Mouse (Mus musculus) testis, postnatal 10 days (tissue): ENCODE measurements around the gene Pik3cb.
A peak's percentile ranks its signal among the peaks of the same experiment; 100 is the strongest.

Experiments used
- DNase-seq: peaks from one replicate; pipeline ENCODE4 v3.0.0; 2021; ENCODE audit warnings: low spot score

Pik3cb gene

DNA sequence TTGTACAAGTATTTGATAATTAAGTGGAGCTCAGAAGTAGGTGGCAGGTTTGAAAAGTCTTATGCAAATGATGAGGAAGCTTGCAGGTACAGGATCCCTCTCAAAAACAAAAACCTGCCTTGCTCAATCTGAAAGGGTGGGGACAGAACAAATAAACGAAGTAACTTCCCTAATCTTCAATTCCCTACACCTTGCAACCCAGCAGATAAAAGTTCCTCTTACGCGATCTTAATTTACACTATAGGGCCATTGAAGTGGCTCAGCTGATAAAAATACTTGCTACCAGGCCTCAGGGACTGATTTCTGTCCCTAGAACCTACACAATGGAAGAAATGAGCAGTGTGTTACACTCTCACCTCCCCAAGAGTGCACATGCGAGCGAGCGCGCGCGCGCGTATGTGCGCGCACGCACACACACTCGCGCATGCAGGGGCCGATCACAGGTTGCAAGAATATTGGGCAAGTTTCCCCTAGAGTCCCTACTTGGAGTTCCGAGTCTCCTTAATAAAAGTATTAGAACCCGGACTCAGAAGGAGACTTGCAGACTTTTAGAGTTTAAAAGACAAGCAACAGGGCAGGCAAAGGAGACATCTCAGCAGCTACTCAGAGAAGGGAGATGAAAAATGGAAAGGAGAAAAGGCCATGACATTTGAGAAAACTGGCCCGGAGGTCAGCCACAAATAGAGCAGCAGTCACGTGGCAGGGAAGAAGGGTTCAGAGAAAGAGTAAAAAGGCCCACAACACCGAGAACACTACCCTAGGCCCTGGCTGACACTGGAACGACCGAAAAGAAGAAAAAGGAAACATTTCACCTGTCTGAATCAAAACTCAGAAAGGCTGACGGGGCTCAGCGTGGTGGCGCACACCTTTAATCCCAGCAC lies 6.7 kb upstream of the Pik3cb start:
- no peak for DNase-seq

DNA sequence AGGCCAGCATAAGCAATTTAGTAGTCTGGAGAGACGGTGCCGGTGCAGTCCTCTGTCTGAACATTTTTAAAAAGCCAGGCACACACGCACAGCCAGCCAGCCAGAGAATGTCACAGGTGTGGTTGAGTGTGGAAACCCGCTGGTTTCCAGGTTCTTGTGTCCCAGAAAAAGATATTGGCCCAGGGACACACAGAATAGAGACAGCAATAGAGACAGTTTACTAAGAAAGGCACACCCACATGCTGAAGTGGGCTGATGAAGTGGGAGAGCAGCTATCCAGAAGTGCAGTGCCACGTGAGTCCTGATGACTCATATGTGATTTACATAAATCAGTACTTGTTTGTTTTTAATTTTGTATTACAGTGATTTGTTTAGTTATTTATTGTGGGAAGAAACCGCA lies 5.3 kb upstream of the Pik3cb start:
- no peak for DNase-seq

DNA sequence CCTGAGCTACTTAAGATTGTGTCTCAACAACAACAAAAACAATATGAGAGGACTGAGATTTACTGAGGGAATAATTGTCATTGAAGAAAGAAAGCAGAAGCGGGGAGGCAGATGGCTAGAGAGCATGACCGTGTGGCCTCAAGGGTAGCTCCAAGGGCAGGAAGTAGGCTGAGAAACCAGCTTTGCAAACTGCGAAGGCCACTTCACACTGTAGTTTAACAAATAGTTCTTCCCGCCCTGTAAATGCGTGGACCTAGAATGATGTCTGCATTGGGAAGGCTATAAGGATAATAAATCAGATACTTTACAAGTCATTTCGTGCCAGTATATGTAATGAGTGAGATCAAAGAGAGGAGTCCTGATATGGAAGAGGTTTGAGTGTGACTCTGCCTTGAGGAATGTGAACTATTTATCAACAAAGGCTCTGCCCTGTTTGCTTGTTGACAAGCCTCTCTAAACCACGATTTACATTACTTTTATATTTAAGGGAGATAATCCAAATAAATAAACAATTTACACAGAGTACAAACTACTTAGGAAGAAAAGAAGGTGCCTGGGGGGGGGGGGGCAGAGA lies 4.1 kb upstream of the Pik3cb start:
- DNase-seq = no peak

DNA sequence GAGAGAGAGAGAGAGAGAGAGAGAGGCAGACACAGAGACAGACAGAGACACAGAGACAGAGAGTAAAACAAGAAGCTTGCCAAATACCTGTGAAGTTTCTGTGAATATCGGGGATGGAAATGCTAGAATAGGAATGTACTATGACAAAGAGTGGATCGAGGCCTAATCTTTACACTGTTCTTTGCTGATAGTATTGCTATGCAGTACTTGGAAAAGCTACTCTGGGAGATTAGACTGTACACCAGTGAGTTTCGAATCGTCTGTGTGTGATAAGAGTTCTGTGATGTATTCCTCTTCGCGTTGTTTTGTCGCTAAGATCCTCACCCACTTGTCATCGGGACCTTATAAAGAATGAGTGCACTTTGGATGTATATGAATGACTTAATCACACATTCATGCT lies 1.2 kb upstream of the Pik3cb start:
- DNase-seq = no peak

DNA sequence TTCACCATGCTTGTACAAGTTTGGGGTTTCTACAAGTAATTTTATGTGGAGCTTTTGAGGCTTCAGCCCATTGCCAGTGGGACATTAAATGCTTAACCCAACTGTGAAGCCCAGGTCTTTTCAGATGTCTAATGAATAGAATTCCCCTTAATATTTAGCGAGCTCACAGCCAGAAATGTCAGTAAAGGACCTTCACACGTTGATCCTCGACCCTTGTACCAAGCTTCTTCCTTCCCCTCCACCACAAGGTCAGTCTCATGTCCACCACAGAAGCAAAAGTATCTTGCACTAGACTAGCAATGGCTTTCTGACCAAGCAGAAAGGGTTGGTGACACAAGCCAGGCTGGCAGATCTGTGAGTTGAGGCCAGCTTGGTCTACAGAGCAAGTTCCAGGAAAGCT lies 750 bp upstream of the Pik3cb start:
- no peak for DNase-seq

DNA sequence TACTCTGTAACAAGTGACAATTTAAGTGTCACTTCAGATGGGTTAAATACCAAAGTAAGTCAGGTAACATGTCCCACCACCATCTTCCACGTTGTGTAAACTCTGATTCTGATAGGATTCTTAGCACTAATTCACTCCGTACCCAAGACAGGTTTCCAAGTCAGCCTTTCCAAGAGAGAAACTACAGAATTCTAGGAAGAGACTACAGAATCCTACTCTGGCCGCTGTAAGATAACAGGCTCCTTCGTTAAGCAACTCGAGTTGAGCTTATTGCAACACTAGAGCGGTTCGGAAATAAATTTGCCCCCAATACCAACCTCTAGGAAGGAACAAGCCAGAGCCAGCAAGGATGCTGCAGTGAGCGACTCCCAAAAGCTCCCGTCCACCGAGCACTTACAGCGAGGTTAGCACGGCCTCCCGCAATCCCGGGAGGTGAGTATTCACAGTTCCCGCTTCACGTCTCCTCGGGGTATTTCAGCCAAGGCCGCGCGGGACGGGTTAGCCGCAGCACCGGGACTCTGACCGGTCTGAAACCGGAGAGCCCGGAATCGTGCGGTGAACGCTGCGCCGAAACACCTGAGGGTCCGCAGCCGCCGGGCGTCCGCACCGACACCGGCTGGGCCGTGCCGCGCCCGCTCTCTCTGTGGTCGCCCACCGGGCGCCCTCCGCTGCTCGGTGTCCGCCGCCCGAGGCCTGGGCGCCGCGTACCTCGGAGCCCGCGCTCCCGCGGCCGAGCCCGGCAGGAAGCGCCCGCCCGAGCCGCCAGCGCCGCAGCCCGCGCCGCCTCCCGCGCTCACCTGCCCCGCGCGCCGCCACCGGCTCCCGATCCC lies 1.0 kb downstream of the Pik3cb start:
- peak; percentile 61 for DNase-seq

DNA sequence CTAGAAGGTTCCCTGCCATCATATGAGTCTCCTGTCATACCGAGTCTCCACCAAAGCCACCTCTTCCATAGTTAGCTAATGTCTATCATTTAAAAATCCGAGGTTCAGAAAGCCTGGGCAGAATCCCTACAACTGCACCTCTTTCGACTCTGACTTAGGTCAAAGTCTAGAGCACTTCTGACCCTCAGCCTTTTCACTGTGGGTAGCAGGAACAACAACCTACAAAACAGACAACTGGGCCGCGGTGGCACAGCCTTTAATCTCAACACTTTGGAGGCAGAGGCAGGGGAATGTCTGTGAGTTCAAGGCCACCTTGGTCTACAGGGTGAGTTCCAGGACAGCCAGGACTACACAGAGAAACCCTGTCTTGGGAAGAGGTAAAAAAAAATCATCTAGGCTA lies 3.1 kb downstream of the Pik3cb start:
- DNase-seq = no peak

DNA sequence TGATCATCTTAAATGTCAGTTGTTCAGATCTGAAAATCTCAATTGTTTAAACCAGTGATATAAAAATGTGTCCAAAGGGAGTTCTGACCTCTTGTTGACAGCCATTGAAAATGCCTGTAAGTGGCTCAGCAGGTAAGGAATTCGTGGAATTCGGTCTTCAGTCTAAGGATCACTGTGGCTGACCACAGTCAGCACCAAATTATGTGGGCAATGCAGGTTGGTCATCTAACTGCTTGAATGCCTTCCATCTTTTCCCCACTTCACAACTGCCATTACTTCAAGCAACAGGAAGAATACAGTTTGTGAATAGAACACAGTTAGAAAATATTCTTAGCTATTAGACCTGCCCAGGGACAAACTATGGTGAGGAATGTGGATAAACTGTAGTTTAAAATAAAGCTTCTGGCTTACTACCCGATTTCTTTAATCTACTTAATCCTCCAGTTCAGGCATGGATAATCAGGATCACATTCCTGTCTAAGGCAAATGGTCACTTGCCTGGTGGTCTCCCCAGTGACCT lies 8.4 kb downstream of the Pik3cb start:
- DNase-seq = no peak

DNA sequence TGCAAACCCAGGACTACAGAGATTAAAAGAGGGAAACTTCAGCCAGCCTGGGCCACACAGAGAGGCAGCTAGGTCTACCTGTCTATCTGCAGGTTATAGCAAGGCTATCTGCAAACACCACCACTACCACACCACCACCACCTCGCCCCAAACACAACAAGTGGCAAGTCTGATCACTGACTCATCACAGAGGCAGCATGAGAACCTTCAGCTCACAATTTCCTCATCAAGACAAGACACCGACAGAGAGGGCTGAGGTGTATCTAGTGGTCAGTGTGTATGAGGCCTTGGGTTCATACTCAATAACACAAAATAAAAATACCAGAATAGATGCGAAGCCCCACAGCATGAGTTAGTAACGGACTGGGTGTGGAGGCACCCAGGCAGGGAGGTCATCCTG lies 9.3 kb downstream of the Pik3cb start:
- no peak for DNase-seq

DNA sequence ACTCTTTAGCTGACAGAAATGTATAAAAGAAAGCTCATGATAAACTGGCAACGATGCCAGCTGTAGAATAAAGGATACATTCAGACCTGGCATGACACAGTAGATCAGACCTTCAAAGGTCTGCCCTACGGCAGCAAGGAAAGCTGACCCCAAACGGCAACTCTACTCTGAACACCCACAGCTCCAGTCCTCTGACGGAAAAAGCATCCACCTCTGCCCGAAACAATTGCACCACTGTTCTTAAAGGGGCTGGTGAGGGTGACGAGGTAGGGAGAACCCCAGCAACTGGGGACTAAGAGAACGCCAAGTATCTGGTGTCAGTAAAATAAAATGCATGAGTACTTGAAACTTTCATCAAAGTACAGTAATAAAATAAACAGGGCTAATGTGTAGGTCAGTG lies 12.8 kb downstream of the Pik3cb start:
- DNase-seq = no peak

DNA sequence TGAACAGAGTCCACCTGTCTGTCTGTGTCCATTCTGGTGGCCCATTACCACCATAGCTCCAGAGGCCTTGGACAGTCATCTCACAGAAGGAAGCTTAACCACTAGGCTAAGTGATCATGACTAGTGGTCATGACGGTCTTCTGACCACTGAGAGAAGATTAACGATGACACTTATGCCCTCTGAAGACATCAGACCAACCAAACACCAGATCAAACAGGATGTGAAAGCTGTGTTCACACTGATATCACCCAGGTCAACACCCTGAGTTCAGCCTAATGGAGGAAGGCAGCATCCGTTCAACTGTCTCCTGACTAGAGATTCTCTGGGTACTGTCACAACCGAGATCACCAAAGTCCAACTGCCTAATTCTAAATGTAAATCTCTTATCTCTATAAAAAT lies 17.7 kb downstream of the Pik3cb start:
- no peak for DNase-seq

DNA sequence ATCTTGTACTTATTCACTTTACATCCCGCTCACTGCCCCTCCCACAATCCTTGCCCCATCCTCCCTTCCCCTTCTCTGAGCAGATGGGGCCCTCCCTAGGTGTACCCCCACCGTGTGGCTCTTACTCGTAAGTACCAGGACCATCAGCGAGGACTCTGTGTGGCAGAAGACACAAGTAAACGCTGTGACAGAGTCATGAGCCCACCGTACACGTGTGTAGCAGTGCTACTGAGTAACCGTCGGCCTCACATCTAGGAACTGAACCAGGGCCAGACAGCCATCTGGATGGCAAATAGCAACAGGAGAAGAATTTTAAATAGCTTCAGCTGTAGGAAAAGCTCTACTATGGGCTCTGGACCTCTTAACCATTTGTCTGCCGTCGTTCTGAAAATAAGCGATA lies 28.0 kb downstream of the Pik3cb start:
- DNase-seq = no peak

DNA sequence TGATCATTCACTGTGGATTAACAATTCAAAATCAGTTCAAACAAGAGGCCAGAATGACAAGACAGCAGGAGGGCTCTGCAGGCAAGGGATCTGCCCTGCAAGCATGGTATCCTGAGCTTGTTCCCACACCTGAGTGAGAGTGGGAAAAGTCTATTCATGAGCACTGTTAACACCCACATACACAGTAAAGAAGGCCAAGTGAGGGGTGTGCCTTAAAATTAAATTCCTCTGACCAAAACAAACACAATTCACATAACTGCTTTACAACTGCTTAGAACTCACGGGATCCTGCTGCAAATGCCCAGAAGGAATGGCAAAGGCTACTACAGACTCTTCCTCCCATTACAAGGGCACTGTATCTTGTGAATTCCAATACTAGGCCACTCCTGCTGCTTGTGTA lies 29.3 kb downstream of the Pik3cb start:
- no peak for DNase-seq

DNA sequence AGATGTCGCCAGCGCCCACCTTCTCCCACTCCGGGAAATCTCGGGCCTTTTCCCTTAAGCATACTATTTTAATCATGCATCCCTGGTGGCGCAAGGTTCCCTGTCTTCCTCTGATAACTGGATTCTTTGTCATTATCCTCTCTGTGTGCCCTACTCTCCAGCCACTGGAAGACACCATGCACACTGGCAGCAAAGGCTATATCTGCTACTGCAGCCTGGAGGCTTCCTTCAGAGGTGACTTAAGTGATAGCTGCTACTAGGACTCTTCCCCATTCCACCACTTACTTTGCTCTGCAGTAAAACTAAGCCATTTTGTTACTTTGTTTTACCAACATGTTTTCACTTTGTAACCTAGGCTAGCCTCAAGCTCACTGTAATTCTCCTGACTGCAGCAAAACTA lies 30.2 kb downstream of the Pik3cb start:
- DNase-seq = no peak

DNA sequence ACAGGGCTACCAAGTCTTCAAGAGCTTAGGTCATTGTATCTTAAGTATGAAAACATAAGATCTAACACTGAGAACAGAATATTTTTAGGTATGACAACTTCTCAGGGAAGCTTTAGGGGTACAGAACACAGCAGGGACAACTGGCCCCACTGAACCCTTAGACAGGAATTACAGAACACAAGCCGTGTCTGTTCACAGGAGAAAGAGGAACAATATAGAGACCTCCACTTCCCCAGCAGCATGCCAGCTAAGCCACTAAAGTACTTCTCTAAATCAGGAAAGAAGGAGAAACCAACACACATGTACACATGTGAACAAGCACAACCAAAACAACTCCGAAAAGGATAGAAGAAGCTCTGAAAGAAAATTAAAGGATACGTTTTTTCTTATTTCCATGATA lies 30.8 kb downstream of the Pik3cb start:
- DNase-seq = no peak

DNA sequence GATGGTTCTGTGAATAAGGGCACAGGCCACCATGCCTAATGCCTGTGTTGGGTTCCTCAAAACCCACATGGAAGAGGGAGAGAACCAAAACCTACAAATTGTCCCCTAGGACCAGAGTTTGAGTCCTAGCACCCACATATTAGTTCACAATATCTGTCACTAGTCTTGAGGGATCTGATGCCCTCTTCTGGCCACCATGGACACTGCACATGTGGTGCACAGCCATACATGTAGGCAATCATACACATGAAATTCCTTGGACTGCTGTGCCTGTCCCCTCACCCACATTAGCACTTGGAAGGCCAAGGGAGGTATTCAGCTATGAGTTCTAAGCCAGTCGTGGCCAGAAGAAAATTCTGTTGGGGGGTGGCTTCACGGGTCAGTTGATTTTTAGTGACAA lies 36.0 kb downstream of the Pik3cb start:
- DNase-seq = no peak

DNA sequence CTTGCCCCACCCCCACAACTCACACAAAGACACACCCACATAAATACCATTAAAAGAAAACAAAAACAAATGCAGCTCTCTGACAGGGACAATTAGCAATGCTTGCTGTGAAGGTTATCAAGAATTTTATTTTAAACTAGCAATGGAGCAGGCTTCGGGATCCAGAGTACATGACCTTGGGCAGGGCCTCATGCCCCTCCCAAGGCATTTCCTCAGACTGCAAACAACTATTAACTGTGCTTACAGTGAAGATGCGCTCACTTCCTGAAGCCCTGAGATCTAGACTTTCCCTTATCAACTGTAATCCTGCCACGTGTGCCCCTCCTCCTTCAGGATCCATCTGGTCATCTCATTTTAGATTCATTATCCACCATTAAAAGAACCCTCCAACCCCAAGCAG lies 36.6 kb downstream of the Pik3cb start:
- DNase-seq = no peak

DNA sequence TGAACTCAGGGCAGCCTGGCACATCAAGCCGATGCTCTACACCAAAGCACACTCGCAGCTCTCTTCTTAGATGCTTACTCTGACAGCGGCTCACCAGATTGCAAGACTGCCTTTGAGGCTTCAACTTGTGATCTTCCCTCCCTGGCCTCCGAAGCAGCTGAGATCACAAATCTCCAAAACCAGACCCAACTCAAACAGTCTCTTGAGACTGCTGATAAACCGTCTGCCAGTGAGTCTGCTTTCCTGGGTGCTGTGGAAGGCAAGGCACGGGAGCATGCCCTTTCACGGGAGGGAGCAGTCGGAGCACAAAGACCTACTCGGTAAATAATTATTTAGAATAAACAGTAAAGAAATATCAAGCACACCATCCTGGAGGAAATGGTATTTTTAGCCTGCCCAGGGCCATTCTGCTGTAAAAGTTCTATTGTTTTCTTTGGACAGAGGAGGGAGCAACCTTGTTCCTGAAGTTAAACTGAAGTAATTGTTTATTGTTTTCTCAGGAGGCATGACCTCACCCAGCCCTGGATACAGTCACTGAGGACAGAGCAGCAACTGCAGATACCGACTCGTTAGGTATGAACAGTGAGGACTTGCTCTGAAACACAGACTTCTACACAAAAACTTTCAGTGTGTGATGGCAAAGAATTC lies 41.8 kb downstream of the Pik3cb start:
- no peak for DNase-seq

DNA sequence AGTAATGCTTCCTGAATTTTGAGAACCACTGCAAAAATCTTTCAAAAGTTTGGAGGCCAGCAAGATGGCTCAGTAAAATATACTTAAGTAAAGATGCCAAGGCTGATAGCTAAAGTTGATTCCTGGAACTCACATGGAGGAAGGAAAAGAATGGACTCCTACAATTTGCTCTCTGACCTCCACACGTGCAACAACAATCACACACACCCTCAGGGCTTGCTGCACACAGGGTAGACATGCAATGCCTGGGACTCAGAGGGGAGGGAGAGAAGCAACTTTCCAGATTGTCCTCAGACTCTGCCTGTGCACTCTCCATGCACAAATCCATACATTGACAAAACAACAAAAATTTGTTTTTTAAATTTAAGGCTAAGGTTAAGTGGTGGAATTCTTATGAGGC lies 42.8 kb downstream of the Pik3cb start:
- DNase-seq = no peak

DNA sequence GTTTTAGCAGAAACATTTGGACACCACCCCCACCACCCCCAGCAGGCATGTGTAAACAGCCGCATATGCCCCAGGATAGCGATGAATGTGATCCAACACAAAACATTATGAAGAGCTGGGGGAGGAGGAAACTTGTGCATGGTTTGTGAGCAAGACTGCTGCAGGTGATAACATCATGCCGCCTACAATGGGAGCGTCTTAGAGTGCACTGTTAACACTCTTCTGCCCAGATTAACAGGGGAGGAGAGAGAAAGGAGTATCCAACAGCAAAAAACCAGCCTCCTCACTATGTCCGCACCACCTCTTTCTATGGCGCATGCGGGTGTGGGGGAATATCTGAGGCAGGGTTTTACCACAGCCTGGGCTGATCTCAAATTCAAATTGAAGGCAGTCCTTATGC lies 45.2 kb downstream of the Pik3cb start:
- DNase-seq = no peak

DNA sequence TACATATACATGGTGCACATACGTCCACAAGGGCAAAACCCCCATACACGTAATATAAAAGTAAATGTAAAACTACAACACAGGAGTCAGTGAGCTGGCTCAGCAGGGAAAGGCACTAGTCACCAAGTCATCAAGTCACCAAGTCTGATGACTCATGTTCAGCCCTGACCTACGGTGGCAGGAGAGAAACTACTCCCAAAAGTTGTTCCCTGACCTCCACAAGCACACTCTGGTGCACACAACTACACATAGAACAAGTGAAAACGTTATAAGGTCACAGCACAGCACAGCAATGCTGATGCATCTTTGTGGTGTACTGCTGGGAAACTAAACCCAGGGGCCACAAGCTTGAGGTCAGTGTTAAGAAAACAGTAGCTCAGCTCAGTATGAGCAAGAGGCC lies 49.9 kb downstream of the Pik3cb start:
- no peak for DNase-seq

DNA sequence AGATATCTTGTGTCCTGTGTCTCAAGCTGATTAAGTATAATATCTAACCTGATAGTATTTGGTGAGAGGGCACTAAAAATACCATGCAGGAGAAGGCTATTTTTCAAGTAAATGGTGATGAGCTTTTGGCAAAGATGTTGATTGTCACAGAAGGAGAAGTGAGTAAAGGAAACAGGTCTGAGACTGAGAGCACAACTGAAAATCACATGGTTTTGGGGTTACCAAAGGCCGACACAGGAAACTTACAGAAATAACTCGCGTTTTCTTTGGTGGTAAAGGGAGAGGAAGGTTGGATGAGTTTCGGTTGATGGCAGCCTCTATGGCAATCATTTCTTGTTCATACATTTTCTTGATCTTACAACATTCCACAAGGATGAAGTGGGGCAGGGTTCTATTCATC lies 50.5 kb downstream of the Pik3cb start:
- DNase-seq = no peak
